Mouse (Mus musculus) retina, postnatal 7 days (tissue): ENCODE measurements around the gene Gabpb1.
A peak's percentile ranks its signal among the peaks of the same experiment; 100 is the strongest.

Experiments
- DNase-seq: peaks from one replicate; pipeline ENCODE4 v3.0.0-alpha.2; 2012; ENCODE audit warnings: low read depth, low spot score

Gene Gabpb1

GRCm38 (mm10) chr2:126593831-126594610, 82.1 kb downstream of the Gabpb1 start:
- peak; percentile 59 for DNase-seq

GRCm38 (mm10) chr2:126591304-126591703, 84.8 kb downstream of the Gabpb1 start:
- DNase-seq, result no peak

GRCm38 (mm10) chr2:126587468-126587867, 88.7 kb downstream of the Gabpb1 start:
- DNase-seq, result no peak

GRCm38 (mm10) chr2:126584621-126585369, 91.3 kb downstream of the Gabpb1 start:
- no peak for DNase-seq

- DNase-seq, result no peak
Measured at GRCm38 (mm10) chr2:126583960-126584359, 92.2 kb downstream of the Gabpb1 start.

GRCm38 (mm10) chr2:126579282-126579681, 96.9 kb downstream of the Gabpb1 start:
- no peak for DNase-seq
